Mouse (Mus musculus): ENCODE measurements around the gene Zfp120. TPM values are rescaled to one million over a fixed set of nuclear protein-coding genes. Genes with fewer than 3 reads are reported as not detected.

Gene Zfp120
- polyA plus RNA-seq (2017; shearing (Covaris generic)): 11.6 TPM

GRCm38 (mm10) chr2:150136435-150136897 lies at the start of gene Zfp120:
Gene Zfp120 (minus strand): TSS chr2:150136708.

GRCm38 (mm10) chr2:150181570-150181999 lies 45.1 kb upstream of the Zfp120 start, which contains the start of gene Gm14139:
Gene Gm14139 (plus strand): TSS chr2:150181755.

DNA sequence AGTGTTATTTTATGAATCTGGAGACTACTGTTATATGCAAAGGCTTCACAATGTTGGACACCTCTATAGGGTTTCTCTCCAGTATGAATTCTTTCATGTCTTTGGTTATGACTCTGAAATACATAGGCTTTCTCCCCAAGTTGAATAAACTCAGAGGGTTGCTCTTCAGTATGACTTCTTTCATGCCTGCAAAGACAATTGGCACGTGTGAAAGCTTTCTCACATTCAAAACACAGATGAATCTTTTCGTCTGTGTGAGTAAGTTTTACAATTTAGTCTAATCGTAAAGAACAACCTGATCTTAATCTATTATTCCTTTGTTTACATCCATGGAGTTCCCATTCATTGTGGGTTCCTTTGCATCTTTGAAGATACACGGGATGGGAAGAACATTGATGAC lies 43.1 kb upstream of the Zfp120 start, which contains the start of gene Gm10770:
Gene Gm10770 (minus strand): TSS at position 101 of the 400 bp plus-strand sequence.

Other genes with a start within 250 kb of the Zfp120 start
- gene Gm10770, start 43.0 kb upstream of the Zfp120 start, polyA plus RNA-seq (2017; shearing (Covaris generic)): not detected
- gene Gm14139, start 45.0 kb upstream of the Zfp120 start, polyA plus RNA-seq (2017; shearing (Covaris generic)): not detected
- gene Zfp937, start 81.4 kb upstream of the Zfp120 start, polyA plus RNA-seq (2017; shearing (Covaris generic)): 1.6 TPM
- gene Gm21994, start 118.9 kb upstream of the Zfp120 start, polyA plus RNA-seq (2017; shearing (Covaris generic)): 4.9 TPM
- not detected for gene Gm14124, start 120.8 kb upstream of the Zfp120 start, polyA plus RNA-seq (2017; shearing (Covaris generic))
- gene Gm10130, start 187.0 kb upstream of the Zfp120 start, polyA plus RNA-seq (2017; shearing (Covaris generic)): 3.2 TPM
- 1.8 TPM for gene 3300002I08Rik, start 226.1 kb upstream of the Zfp120 start, polyA plus RNA-seq (2017; shearing (Covaris generic))

Measured in effector memory CD4-positive, alpha-beta T cell, adult 5 months (primary cell).